Mouse (Mus musculus): ENCODE data around the gene Cdc5l. TPM values are rescaled to one million over a fixed set of nuclear protein-coding genes. Genes with fewer than 3 reads are reported as not detected.

Gene Cdc5l
- total and polyA plus RNA-seq, 3 experiments, result 7.3 to 40.5 (median 39.4) TPM

GRCm38 (mm10) chr17:45452271-45452670 lies 18.7 kb upstream of the Cdc5l start:
- no peaks in the 10 kb centered on the region for H3K79me2 ChIP-seq (replicated peaks; ENCODE audit: control insufficient read depth, insufficient read depth, low read length)
- no peak overlapping the region for H3K4me3 ChIP-seq
- intact Hi-C loops (cut with DNase I), result no loop called here
- 92% methylated on average over 1 of the region's 1 CpGs for WGBS
- no peaks in the 10 kb centered on the region for H3K27me3 ChIP-seq (ENCODE audit: control insufficient read depth, insufficient read depth, low read length)
- no peaks in the 10 kb centered on the region for H3K36me3 ChIP-seq (ENCODE audit: control insufficient read depth, insufficient read depth, low read length)
- no peak overlapping the region for H3K9ac ChIP-seq (ENCODE audit: low read depth, low read length)
- DNase-seq, result no peak
- H3K27ac ChIP-seq, result no peak overlapping the region
- H3K4me1 ChIP-seq (ENCODE audit: control insufficient read depth, insufficient read depth, low read length), result no peaks in the 10 kb centered on the region
- TF ChIP-seq CTCF (IDR thresholded peaks at IDR 0.05), result no peak
- TF ChIP-seq EP300 (IDR thresholded peaks at IDR 0.05; ENCODE audit: insufficient read depth, low read depth, low read length), result no peak
- no peak for TF ChIP-seq POLR2A (IDR thresholded peaks at IDR 0.05; ENCODE audit: insufficient read depth, low read depth, low read length)

GRCm38 (mm10) chr17:45450153-45450552 lies 16.6 kb upstream of the Cdc5l start:
- intact Hi-C loops (cut with DNase I), result no loop called here

GRCm38 (mm10) chr17:45449586-45449985 lies 16.0 kb upstream of the Cdc5l start:
- 94% methylated on average over 8 of the region's 8 CpGs for WGBS
- Histone ChIP-seq H3K36me3 (ENCODE audit: control insufficient read depth, insufficient read depth, low read length) (no peaks in the 10 kb centered on the region), H3K4me3 (no peak overlapping the region), H3K79me2 (replicated peaks; ENCODE audit: control insufficient read depth, insufficient read depth, low read length) (no peaks in the 10 kb centered on the region), H3K4me1 (ENCODE audit: control insufficient read depth, insufficient read depth, low read length) (no peaks in the 10 kb centered on the region; the same call in 1 of the 2 replicates), H3K27ac (no peak overlapping the region), H3K27me3 (ENCODE audit: control insufficient read depth, insufficient read depth, low read length) (no peaks in the 10 kb centered on the region), H3K9ac (ENCODE audit: low read depth, low read length) (no peak overlapping the region)
- no peak for TF ChIP-seq EP300 (IDR thresholded peaks at IDR 0.05; ENCODE audit: insufficient read depth, low read depth, low read length)
- TF ChIP-seq POLR2A (IDR thresholded peaks at IDR 0.05; ENCODE audit: insufficient read depth, low read depth, low read length), result no peak
- no peak for TF ChIP-seq CTCF (IDR thresholded peaks at IDR 0.05)
- intact Hi-C loops (cut with DNase I), result no loop called here
- DNase-seq, result no peak

More at GRCm38 (mm10) chr17:45450153-45450552, 16.6 kb upstream of the Cdc5l start:
- Histone ChIP-seq H3K27ac (no peak overlapping the region), H3K9ac (ENCODE audit: low read depth, low read length) (no peak overlapping the region), H3K79me2 (replicated peaks; ENCODE audit: control insufficient read depth, insufficient read depth, low read length) (no peaks in the 10 kb centered on the region), H3K27me3 (ENCODE audit: control insufficient read depth, insufficient read depth, low read length) (no peaks in the 10 kb centered on the region), H3K36me3 (ENCODE audit: control insufficient read depth, insufficient read depth, low read length) (no peaks in the 10 kb centered on the region), H3K4me3 (no peak overlapping the region), H3K4me1 (ENCODE audit: control insufficient read depth, insufficient read depth, low read length) (no peaks in the 10 kb centered on the region; the same call in 1 of the 2 replicates)
- TF ChIP-seq CTCF (IDR thresholded peaks at IDR 0.05), result no peak
- no peak for TF ChIP-seq POLR2A (IDR thresholded peaks at IDR 0.05; ENCODE audit: insufficient read depth, low read depth, low read length)
- TF ChIP-seq EP300 (IDR thresholded peaks at IDR 0.05; ENCODE audit: insufficient read depth, low read depth, low read length), result no peak
- no peak for DNase-seq
- 90% methylated on average over 6 of the region's 6 CpGs for WGBS

- 0 out of 2 replicates have a peak overlapping the region, but pooled peaks have one; percentile 17 for H3K27ac ChIP-seq
- peaks cover 2% of the 10 kb centered on the region for H3K36me3 ChIP-seq (ENCODE audit: control insufficient read depth, insufficient read depth, low read length)
- no peaks in the 10 kb centered on the region for H3K27me3 ChIP-seq (ENCODE audit: control insufficient read depth, insufficient read depth, low read length)
- TF ChIP-seq POLR2A (IDR thresholded peaks at IDR 0.05; ENCODE audit: insufficient read depth, low read depth, low read length) (no peak), EP300 (IDR thresholded peaks at IDR 0.05; ENCODE audit: insufficient read depth, low read depth, low read length) (no peak), CTCF (IDR thresholded peaks at IDR 0.05) (no peak)
- H3K9ac ChIP-seq (ENCODE audit: low read depth, low read length), result no peak overlapping the region
- no peaks in the 10 kb centered on the region for H3K79me2 ChIP-seq (replicated peaks; ENCODE audit: control insufficient read depth, insufficient read depth, low read length)
- intact Hi-C loops (cut with DNase I), result no loop called here
- H3K4me3 ChIP-seq, result no peak overlapping the region
- no peaks in the 10 kb centered on the region; the same call in 1 of the 2 replicates for H3K4me1 ChIP-seq (ENCODE audit: control insufficient read depth, insufficient read depth, low read length)
- peak in 1 of 2 experiments; percentile 55 for DNase-seq
- 31% methylated on average over 2 of the region's 2 CpGs for WGBS
Measured at GRCm38 (mm10) chr17:45447063-45447462, 13.5 kb upstream of the Cdc5l start.

GRCm38 (mm10) chr17:45445923-45446322 lies 12.4 kb upstream of the Cdc5l start:
- H3K4me3 ChIP-seq, result no peak overlapping the region
- H3K27me3 ChIP-seq (ENCODE audit: control insufficient read depth, insufficient read depth, low read length), result no peaks in the 10 kb centered on the region
- intact Hi-C loops (cut with DNase I), result no loop called here
- no peaks in the 10 kb centered on the region; the same call in 1 of the 2 replicates for H3K4me1 ChIP-seq (ENCODE audit: control insufficient read depth, insufficient read depth, low read length)
- no peak overlapping the region for H3K27ac ChIP-seq
- no peak overlapping the region for H3K9ac ChIP-seq (ENCODE audit: low read depth, low read length)
- H3K79me2 ChIP-seq (replicated peaks; ENCODE audit: control insufficient read depth, insufficient read depth, low read length), result no peaks in the 10 kb centered on the region
- 83% methylated on average over 4 of the region's 4 CpGs for WGBS
- no peak for TF ChIP-seq POLR2A (IDR thresholded peaks at IDR 0.05; ENCODE audit: insufficient read depth, low read depth, low read length)
- DNase-seq, result no peak
- peaks cover 2% of the 10 kb centered on the region for H3K36me3 ChIP-seq (ENCODE audit: control insufficient read depth, insufficient read depth, low read length)

- peak overlapping the region; percentile 68 for H3K4me3 ChIP-seq
- 4% methylated on average over 12 of the region's 12 CpGs for WGBS
Measured at GRCm38 (mm10) chr17:45434262-45434590, 689 bp upstream of the Cdc5l start.

More at GRCm38 (mm10) chr17:45434262-45434590, 689 bp upstream of the Cdc5l start:
- no peak for DNase-seq
- intact Hi-C loops (cut with DNase I), result loop anchor here (2.0 kb wide), 1 partner anchor 73 kb away; the partner anchor contains the start of gene Aars2
- Histone ChIP-seq H3K79me2 (replicated peaks; ENCODE audit: control insufficient read depth, insufficient read depth, low read length) (peaks cover 2% of the 10 kb centered on the region; the same call in 1 of the 2 replicates), H3K36me3 (ENCODE audit: control insufficient read depth, insufficient read depth, low read length) (peaks cover 6% of the 10 kb centered on the region), H3K9ac (ENCODE audit: low read depth, low read length) (peak overlapping the region; percentile 73), H3K4me1 (ENCODE audit: control insufficient read depth, insufficient read depth, low read length) (peaks cover 3% of the 10 kb centered on the region), H3K27me3 (ENCODE audit: control insufficient read depth, insufficient read depth, low read length) (no peaks in the 10 kb centered on the region), H3K27ac (peak overlapping the region; percentile 94)
- no peak for TF ChIP-seq EP300 (IDR thresholded peaks at IDR 0.05; ENCODE audit: insufficient read depth, low read depth, low read length)
- TF ChIP-seq POLR2A (IDR thresholded peaks at IDR 0.05; ENCODE audit: insufficient read depth, low read depth, low read length), result no peak
- TF ChIP-seq CTCF (IDR thresholded peaks at IDR 0.05), result no peak

Measured in heart, adult 2 months (tissue).